Mouse (Mus musculus) megakaryocyte, embryonic 14.5 days (primary cell): ENCODE data around the gene Clasp1.

Experiments
- FLI1 ChIP-seq: IDR thresholded peaks from 2 replicates; pipeline ENCODE4 v1.6.1; 2012; ENCODE audit warnings: low read length, inconsistent platforms, mixed read lengths
- GATA1 ChIP-seq: IDR thresholded peaks from 3 replicates; pipeline ENCODE4 v1.6.1; 2012; ENCODE audit warnings: mixed read lengths, low read length, inconsistent platforms, borderline replicate concordance

- TF ChIP-seq GATA1 = no peak
- no peak for TF ChIP-seq FLI1
These were observed 164.2 kb downstream of the Clasp1 start for GRCm38 (mm10) chr1:118553045-118553444.
